Comparison of ENCODE assay signal across 8 mouse cellular contexts in genomic region chr11:69073065-69073888, GRCm38 (mm10). TPM values are rescaled to one million over a fixed set of nuclear protein-coding genes. Genes with fewer than 3 reads are reported as not detected.
DNase-seq lines count a peak whose midpoint lies in the region; ATAC-seq and TF ChIP-seq lines count a peak whose summit lies in the region.

No protein-coding gene starts in this region.

- under 1% methylated on average over 14 of the region's 14 CpGs for WGBS in embryonic facial prominence, embryonic 12.5 days
- under 1% methylated on average over 14 of the region's 14 CpGs for WGBS in kidney, adult 2 months
- under 1% methylated on average over 14 of the region's 14 CpGs for WGBS in limb, embryonic 14.5 days
- WGBS in midbrain, embryonic 15.5 days = under 1% methylated on average over 14 of the region's 14 CpGs

- ATAC-seq in embryonic facial prominence, embryonic 12.5 days (ENCODE audit: insufficient number of reproducible peaks, insufficient read depth, low FRiP score, low TSS enrichment) = peak; percentile 52
- peak; percentile 77 for ATAC-seq in limb, embryonic 14.5 days (ENCODE audit: low FRiP score, low read depth)
- ATAC-seq in midbrain, embryonic 15.5 days (replicated peaks) = peak; percentile 76

- TF ChIP-seq POLR2A in kidney, adult 2 months (IDR thresholded peaks at IDR 0.05; ENCODE audit: low read depth, low read length) = no peak
- peak; percentile 99; the same call in 1 of the 2 replicates for TF ChIP-seq POLR2A in limb, embryonic 14.5 days (IDR thresholded peaks at IDR 0.05; ENCODE audit: borderline replicate concordance, extremely low read depth, insufficient read depth, insufficient read length)

- H3K27me3 ChIP-seq in embryonic facial prominence, embryonic 12.5 days = no peaks in the 10 kb centered on the region
- no peaks in the 10 kb centered on the region for H3K27me3 ChIP-seq in kidney, adult 2 months (replicated peaks; ENCODE audit: control insufficient read depth, insufficient read depth, low read length)
- no peaks in the 10 kb centered on the region for H3K27me3 ChIP-seq in limb, embryonic 14.5 days (ENCODE audit: control insufficient read depth, insufficient read depth, low read length)
- no peaks in the 10 kb centered on the region for H3K27me3 ChIP-seq in midbrain, embryonic 15.5 days (replicated peaks)

- no peaks in the 10 kb centered on the region for H3K36me3 ChIP-seq in embryonic facial prominence, embryonic 12.5 days
- no peaks in the 10 kb centered on the region for H3K36me3 ChIP-seq in kidney, adult 2 months (ENCODE audit: control insufficient read depth, insufficient read depth, low read length)
- H3K36me3 ChIP-seq in limb, embryonic 14.5 days (ENCODE audit: control insufficient read depth, insufficient read depth, low read length) = no peaks in the 10 kb centered on the region
- no peaks in the 10 kb centered on the region for H3K36me3 ChIP-seq in midbrain, embryonic 15.5 days (replicated peaks)

- no peak for TF ChIP-seq CTCF in kidney, adult 2 months (conservative IDR thresholded peaks at IDR 0.05; ENCODE audit: insufficient read depth, insufficient read length, low read depth, low read length)

- peak overlapping the region; percentile 24 for H3K4me3 ChIP-seq in embryonic facial prominence, embryonic 12.5 days
- peak overlapping the region; percentile 17; the same call in 1 of the 2 replicates for H3K4me3 ChIP-seq in kidney, adult 2 months (ENCODE audit: insufficient read depth, low read depth, low read length)
- H3K4me3 ChIP-seq in limb, embryonic 14.5 days (replicated peaks; ENCODE audit: low read length) = peak overlapping the region; percentile 22
- peak overlapping the region; percentile 38 for H3K4me3 ChIP-seq in midbrain, embryonic 15.5 days

- H3K9ac ChIP-seq in embryonic facial prominence, embryonic 12.5 days = peak overlapping the region; percentile 50
- peak overlapping the region; percentile 55 for H3K9ac ChIP-seq in limb, embryonic 14.5 days (ENCODE audit: low read depth, low read length, severe bottlenecking)
- peak overlapping the region; percentile 64 for H3K9ac ChIP-seq in midbrain, embryonic 15.5 days

- H3K4me1 ChIP-seq in embryonic facial prominence, embryonic 12.5 days = peaks cover 19% of the 10 kb centered on the region
- H3K4me1 ChIP-seq in kidney, adult 2 months (ENCODE audit: control insufficient read depth, insufficient read depth, low read length) = peaks cover 11% of the 10 kb centered on the region; the same call in 1 of the 2 replicates
- peaks cover 22% of the 10 kb centered on the region for H3K4me1 ChIP-seq in limb, embryonic 14.5 days (ENCODE audit: control insufficient read depth, insufficient read depth, low read length)
- H3K4me1 ChIP-seq in midbrain, embryonic 15.5 days = peaks cover 36% of the 10 kb centered on the region

- peak overlapping the region; percentile 92 for H3K27ac ChIP-seq in embryonic facial prominence, embryonic 12.5 days
- peak overlapping the region; percentile 100 for H3K27ac ChIP-seq in kidney, adult 2 months (ENCODE audit: insufficient read depth, low read depth, low read length)
- H3K27ac ChIP-seq in limb, embryonic 14.5 days (replicated peaks; ENCODE audit: low read depth, low read length) = peak overlapping the region; percentile 90
- peak overlapping the region; percentile 95 for H3K27ac ChIP-seq in midbrain, embryonic 15.5 days

- peak overlapping the region; percentile 83 for H3K4me2 ChIP-seq in embryonic facial prominence, embryonic 12.5 days (replicated peaks)
- H3K4me2 ChIP-seq in limb, embryonic 14.5 days (replicated peaks; ENCODE audit: low read depth, low read length, severe bottlenecking) = peak overlapping the region; percentile 39
- peak overlapping the region; percentile 81 for H3K4me2 ChIP-seq in midbrain, embryonic 15.5 days

- H3K9me3 ChIP-seq in embryonic facial prominence, embryonic 12.5 days = no peaks in the 10 kb centered on the region
- H3K9me3 ChIP-seq in limb, embryonic 14.5 days (ENCODE audit: control insufficient read depth, low read length) = no peaks in the 10 kb centered on the region
- H3K9me3 ChIP-seq in midbrain, embryonic 15.5 days = no peaks in the 10 kb centered on the region

- peak; percentile 97 for DNase-seq in A20 (ENCODE audit: low read depth, low spot score)
- DNase-seq in adrenal gland, postnatal 25 days = peak; percentile 64
- DNase-seq in heart, adult 8-10 months (ENCODE audit: low spot score) = peak; percentile 93
- peak; percentile 96 for DNase-seq in kidney, adult 2 months
- peak; percentile 92 for DNase-seq in limb, embryonic 14.5 days (ENCODE audit: low spot score)
- peak; percentile 56 to 73 for DNase-seq in spleen, adult 18-20 months

RNA-seq across cellular contexts. Expression of gene Tmem107, which starts 2.7 kb away (rescaled TPM):
- 18.3 and 21.8 TPM in 2 replicates for total RNA-seq in adrenal gland, postnatal 25 days (2021)
- polyA plus RNA-seq in embryonic facial prominence, embryonic 12.5 days (2016; fragmentation: Nextera tagmentation; extraction: Ambion mirVana) = 36.8 and 43.5 TPM in 2 replicates
- total RNA-seq in heart, adult 8-10 months (2022) = 1 to 10 TPM; 6.3 to 8.4 (median 7.5) TPM
- polyA plus RNA-seq in kidney, adult 2 months (2012; rRNA removed) = 41.7 and 48.0 TPM in 2 replicates
- 47.8 and 71.0 TPM in 2 replicates for polyA plus RNA-seq in limb, embryonic 14.5 days (2012; rRNA removed)
- polyA plus RNA-seq in limb, embryonic 14.5 days (2014; fragmentation: Nextera tagmentation; extraction: Ambion mirVana) = 54.4 and 55.2 TPM in 2 replicates
- 33.5 and 37.7 TPM in 2 replicates for polyA plus RNA-seq in midbrain, embryonic 15.5 days (2015; fragmentation: Nextera tagmentation; extraction: Ambion mirVana)

RNA-seq across cellular contexts. Expression of gene Borcs6, which starts 13.8 kb away (rescaled TPM):
- 23.1 and 32.0 TPM in 2 replicates for total RNA-seq in adrenal gland, postnatal 25 days (2021)
- polyA plus RNA-seq in embryonic facial prominence, embryonic 12.5 days (2016; fragmentation: Nextera tagmentation; extraction: Ambion mirVana) = 12.3 and 12.6 TPM in 2 replicates
- total RNA-seq in heart, adult 8-10 months (2022) = 10 to 100 TPM; 16.1 to 18.7 (median 17.1) TPM
- 14.8 and 15.6 TPM in 2 replicates for polyA plus RNA-seq in kidney, adult 2 months (2012; rRNA removed)
- 15.2 and 15.6 TPM in 2 replicates for polyA plus RNA-seq in limb, embryonic 14.5 days (2012; rRNA removed)
- polyA plus RNA-seq in limb, embryonic 14.5 days (2014; fragmentation: Nextera tagmentation; extraction: Ambion mirVana) = 12.3 and 13.9 TPM in 2 replicates
- 20.5 and 21.2 TPM in 2 replicates for polyA plus RNA-seq in midbrain, embryonic 15.5 days (2015; fragmentation: Nextera tagmentation; extraction: Ambion mirVana)

RNA-seq across cellular contexts. Expression of gene Vamp2, which starts 15.0 kb away (rescaled TPM):
- total RNA-seq in adrenal gland, postnatal 25 days (2021) = 143 and 163 TPM in 2 replicates
- 84.3 and 85.0 TPM in 2 replicates for polyA plus RNA-seq in embryonic facial prominence, embryonic 12.5 days (2016; fragmentation: Nextera tagmentation; extraction: Ambion mirVana)
- 10 to 100 TPM; 57.1 to 72.2 (median 68.6) TPM for total RNA-seq in heart, adult 8-10 months (2022)
- 102 and 106 TPM in 2 replicates for polyA plus RNA-seq in kidney, adult 2 months (2012; rRNA removed)
- polyA plus RNA-seq in limb, embryonic 14.5 days (2012; rRNA removed) = 199 and 224 TPM in 2 replicates
- polyA plus RNA-seq in limb, embryonic 14.5 days (2014; fragmentation: Nextera tagmentation; extraction: Ambion mirVana) = 89.8 and 98.1 TPM in 2 replicates
- polyA plus RNA-seq in midbrain, embryonic 15.5 days (2015; fragmentation: Nextera tagmentation; extraction: Ambion mirVana) = 319 and 333 TPM in 2 replicates

RNA-seq across cellular contexts. Expression of gene Per1, which starts 21.7 kb away (rescaled TPM):
- 66.5 and 84.7 TPM in 2 replicates for total RNA-seq in adrenal gland, postnatal 25 days (2021)
- 11.4 and 11.5 TPM in 2 replicates for polyA plus RNA-seq in embryonic facial prominence, embryonic 12.5 days (2016; fragmentation: Nextera tagmentation; extraction: Ambion mirVana)
- total RNA-seq in heart, adult 8-10 months (2022) = 10 to 100 TPM; 33.3 to 81.2 (median 48.5) TPM
- 13.5 and 14.7 TPM in 2 replicates for polyA plus RNA-seq in kidney, adult 2 months (2012; rRNA removed)
- polyA plus RNA-seq in limb, embryonic 14.5 days (2012; rRNA removed) = 19.3 and 25.4 TPM in 2 replicates
- 16.0 and 22.5 TPM in 2 replicates for polyA plus RNA-seq in limb, embryonic 14.5 days (2014; fragmentation: Nextera tagmentation; extraction: Ambion mirVana)
- 11.3 and 12.3 TPM in 2 replicates for polyA plus RNA-seq in midbrain, embryonic 15.5 days (2015; fragmentation: Nextera tagmentation; extraction: Ambion mirVana)

RNA-seq across cellular contexts. Expression of gene Aurkb, which starts 27.8 kb away (rescaled TPM):
- total RNA-seq in adrenal gland, postnatal 25 days (2021) = 9.7 and 11.8 TPM in 2 replicates
- polyA plus RNA-seq in embryonic facial prominence, embryonic 12.5 days (2016; fragmentation: Nextera tagmentation; extraction: Ambion mirVana) = 148 and 152 TPM in 2 replicates
- total RNA-seq in heart, adult 8-10 months (2022) = under 1 TPM in 2 of 4 experiments, not detected in 2; 0.33 to 0.75 TPM
- 1.7 TPM in 2 replicates for polyA plus RNA-seq in kidney, adult 2 months (2012; rRNA removed)
- 124 and 144 TPM in 2 replicates for polyA plus RNA-seq in limb, embryonic 14.5 days (2012; rRNA removed)
- 109 and 116 TPM in 2 replicates for polyA plus RNA-seq in limb, embryonic 14.5 days (2014; fragmentation: Nextera tagmentation; extraction: Ambion mirVana)
- 17.7 and 23.9 TPM in 2 replicates for polyA plus RNA-seq in midbrain, embryonic 15.5 days (2015; fragmentation: Nextera tagmentation; extraction: Ambion mirVana)

Comparison
In these comparisons a context has a peak if more than half of its experiments do, and no peak if none do; other contexts are left out.
1. Peak in every context shown above with its lines: DNase-seq, ATAC-seq, H3K4me3 ChIP-seq and H3K27ac ChIP-seq.